In genomic region chr11:4417986-4418385, GRCm38 (mm10) we compare ENCODE assay signal across 34 mouse cellular contexts. TPM values are rescaled to one million over a fixed set of nuclear protein-coding genes. Genes with fewer than 3 reads are reported as not detected.
"Had no signal": no experiment of that assay in that cellular context is flagged by ENCODE, and none has a peak within 500 bp of the region (broad histone marks: within the 10 kb centered on the region; RNA-seq: fewer than 3 reads in every experiment).

No protein-coding gene starts in this region.

- H3K9ac ChIP-seq: heart, embryonic 12.5 days; hindbrain, embryonic 12.5 days; hindbrain, embryonic 14.5 days; intestine, embryonic 15.5 days; limb, embryonic 13.5 days; limb, embryonic 15.5 days; liver, embryonic 12.5 days; liver, embryonic 14.5 days had no signal

- H3K4me3 ChIP-seq: heart, embryonic 10.5 days; heart, embryonic 12.5 days; hindbrain, embryonic 10.5 days; hindbrain, embryonic 12.5 days; intestine, embryonic 15.5 days; limb, embryonic 13.5 days; limb, embryonic 15.5 days; liver, embryonic 12.5 days had no signal

- H3K36me3 ChIP-seq: heart, embryonic 10.5 days; heart, embryonic 12.5 days; hindbrain, embryonic 10.5 days; hindbrain, embryonic 12.5 days; intestine, embryonic 15.5 days; limb, embryonic 13.5 days; limb, embryonic 15.5 days; liver, embryonic 12.5 days had no signal

- H3K27ac ChIP-seq: heart, embryonic 10.5 days; hindbrain, embryonic 10.5 days; hindbrain, embryonic 12.5 days; hindbrain, embryonic 14.5 days; intestine, embryonic 15.5 days; kidney, postnatal 0 days; limb, embryonic 13.5 days; limb, embryonic 15.5 days; liver, embryonic 12.5 days; liver, embryonic 14.5 days had no signal

- DNase-seq: gastrocnemius, postnatal 25 days; heart, adult 18-20 months; heart, postnatal 10 days; heart, postnatal 4 days; kidney, adult 18-20 months; kidney, adult 8-10 months; kidney, postnatal 14 days; kidney, postnatal 36 days; layer of hippocampus, adult 9-11 months; layer of hippocampus, postnatal 36 days; left cerebral cortex, postnatal 4 days had no signal

- H3K4me1 ChIP-seq: heart, embryonic 10.5 days; heart, embryonic 12.5 days; hindbrain, embryonic 10.5 days; hindbrain, embryonic 12.5 days; intestine, embryonic 15.5 days; limb, embryonic 13.5 days; liver, embryonic 12.5 days had no signal

- H3K9me3 ChIP-seq: heart, embryonic 10.5 days; heart, embryonic 12.5 days; hindbrain, embryonic 10.5 days; hindbrain, embryonic 12.5 days; intestine, embryonic 15.5 days; limb, embryonic 13.5 days; limb, embryonic 15.5 days; liver, embryonic 12.5 days had no signal

- H3K4me2 ChIP-seq: heart, embryonic 12.5 days; hindbrain, embryonic 12.5 days; hindbrain, embryonic 14.5 days; intestine, embryonic 15.5 days; limb, embryonic 13.5 days; limb, embryonic 15.5 days; liver, embryonic 12.5 days had no signal

- ATAC-seq: hindbrain, embryonic 16.5 days; inflammation-experienced regulatory T-cells, adult 6 months; intestine, embryonic 15.5 days; intestine, postnatal 0 days; liver, embryonic 12.5 days had no signal

- H3K27me3 ChIP-seq: heart, embryonic 12.5 days; hindbrain, embryonic 12.5 days; intestine, embryonic 15.5 days; limb, embryonic 15.5 days; liver, embryonic 12.5 days had no signal

RNA-seq across cellular contexts. Expression of gene Hormad2, which starts 22.9 kb away (rescaled TPM):
- total RNA-seq: gastrocnemius, adult 18-20 months; gastrocnemius, adult 8-10 months; gastrocnemius, postnatal 25 days; heart, adult 18-20 months; heart, adult 8-10 months; heart, postnatal 10 days; heart, postnatal 25 days; layer of hippocampus, adult 18-20 months; layer of hippocampus, postnatal 14 days; left cerebral cortex, adult 18-20 months; left cerebral cortex, postnatal 10 days; left cerebral cortex, postnatal 25 days; left cerebral cortex, postnatal 4 days had no signal
- polyA plus RNA-seq: hindbrain, embryonic 10.5 days had no signal
